Mouse (Mus musculus) adrenal gland, postnatal 36 days (tissue): ENCODE measurements around the gene Stx6. TPM values are rescaled to one million over a fixed set of nuclear protein-coding genes. Genes with fewer than 3 reads are reported as not detected.

ENCODE experiments used
- total RNA-seq, 2 experiments: library from RNA; stranded (reverse); gene quantifications; 2 replicates each; pipeline ENCODE4 v1.2.3; 2021

Stx6 gene
- total RNA-seq, 2 experiments from 2014 or later, result 53.6 to 57.3 TPM

Other genes with a start within 250 kb of the Stx6 start
- gene Ier5, start 59.1 kb upstream of the Stx6 start, total RNA-seq, result 10 to 100 TPM in 1 of 2 experiments, 1 to 10 TPM in 1; 6.1 to 10.4 TPM
- gene Mr1, start 11.9 kb upstream of the Stx6 start, total RNA-seq, result 10 to 100 TPM; 20.2 to 27.0 TPM
- 10 to 100 TPM; 23.8 to 39.7 TPM for gene BC034090, start 85.7 kb downstream of the Stx6 start, total RNA-seq